Mouse (Mus musculus) cortical plate, adult 2 months (tissue): ENCODE data around the gene Olfr148.

Source experiments
- CTCF ChIP-seq: fragments of 200-500 bp; IDR thresholded peaks from 2 replicates; pipeline ENCODE4 v1.5.1; 2011; ENCODE audit warnings: mild to moderate bottlenecking, control low read depth, low read length; ENCODE audit not compliant: insufficient read depth; ENCODE audit errors: extremely low read depth
- POLR2A ChIP-seq: fragments of 200-500 bp; IDR thresholded peaks from 2 replicates; pipeline ENCODE4 v1.6.1; 2011; ENCODE audit warnings: mild to moderate bottlenecking, low read length, control low read depth; ENCODE audit not compliant: insufficient read depth; ENCODE audit errors: extremely low read depth

GRCm38 (mm10) chr9:39644785-39645184 is 34.3 kb downstream of the Olfr148 start, which contains the start of gene Olfr961:
- TF ChIP-seq CTCF: no peak
- TF ChIP-seq POLR2A: no peak
